Mouse (Mus musculus) embryo, embryonic 9.5 days (tissue): ENCODE results near the gene Gm38431.
"Not testable (repeated sequence)": the region's sequence is repeated elsewhere in the genome, so short reads cannot be mapped to it uniquely, and the experiment has no call there.

Experiments
- DNase-seq: peaks from one replicate; pipeline ENCODE4 v3.0.0-alpha.2; 2017; ENCODE audit errors: extremely low spot score

Gene Gm38431

DNA sequence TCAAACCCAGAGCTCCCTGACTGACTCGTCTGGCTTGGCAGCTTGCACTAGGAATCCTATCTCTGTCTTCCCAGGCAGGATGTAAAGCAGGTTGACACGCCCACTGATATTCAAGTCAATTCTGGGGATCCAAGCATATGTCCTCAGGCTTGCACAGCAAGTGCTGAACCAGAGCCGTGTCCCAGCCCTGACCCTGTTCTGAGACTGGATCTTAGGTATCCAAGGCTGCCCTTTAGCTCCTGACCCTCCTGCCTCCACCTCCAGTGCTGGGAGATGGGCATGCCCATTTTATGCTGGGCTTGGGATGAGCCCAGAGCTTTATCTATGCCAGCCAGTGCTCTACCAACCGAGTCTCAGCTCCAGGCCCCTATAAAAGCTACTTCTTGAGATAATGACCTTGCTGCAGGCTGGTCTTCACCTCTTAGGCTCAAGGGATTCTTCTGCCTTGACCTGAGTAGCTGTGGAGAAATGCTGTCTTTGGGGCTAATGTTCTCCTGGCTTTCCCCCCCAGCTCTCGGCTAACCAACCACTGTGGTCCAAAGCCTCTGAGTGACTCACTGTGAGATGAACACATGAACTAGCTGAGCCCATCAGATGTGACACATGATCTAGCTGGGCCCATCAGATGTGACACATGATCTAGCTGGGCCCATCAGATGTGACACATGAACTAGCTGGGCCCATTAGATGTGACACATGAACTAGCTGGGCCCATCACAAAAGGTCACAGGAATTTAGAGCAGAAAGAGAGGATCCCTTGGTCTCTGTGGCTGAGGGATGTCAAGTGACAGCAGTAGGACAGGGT lies 14.2 kb upstream of the Gm38431 start:
- DNase-seq: no peak

GRCm38 (mm10) chr9:21104814-21105213 lies 13.0 kb upstream of the Gm38431 start:
- no peak for DNase-seq

DNA sequence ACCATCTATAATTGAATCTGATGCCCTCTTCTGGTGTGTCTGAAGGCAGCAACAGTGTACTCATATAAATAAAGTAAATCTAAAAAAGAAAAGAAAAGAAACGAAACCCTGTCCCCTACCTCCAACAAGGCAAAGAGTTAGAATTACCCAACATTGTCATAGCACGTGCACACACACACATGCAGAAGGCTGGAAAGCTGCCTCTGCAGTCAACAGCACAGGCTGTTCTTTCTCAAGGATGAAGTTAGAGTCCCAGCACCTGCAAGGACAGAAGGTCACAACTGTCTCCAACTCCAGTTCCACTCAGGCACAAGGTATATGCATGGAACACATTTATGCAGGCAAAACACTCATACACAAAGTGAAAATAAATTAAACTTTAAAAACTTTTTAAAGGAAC lies 10.3 kb upstream of the Gm38431 start:
- DNase-seq: no peak

DNA sequence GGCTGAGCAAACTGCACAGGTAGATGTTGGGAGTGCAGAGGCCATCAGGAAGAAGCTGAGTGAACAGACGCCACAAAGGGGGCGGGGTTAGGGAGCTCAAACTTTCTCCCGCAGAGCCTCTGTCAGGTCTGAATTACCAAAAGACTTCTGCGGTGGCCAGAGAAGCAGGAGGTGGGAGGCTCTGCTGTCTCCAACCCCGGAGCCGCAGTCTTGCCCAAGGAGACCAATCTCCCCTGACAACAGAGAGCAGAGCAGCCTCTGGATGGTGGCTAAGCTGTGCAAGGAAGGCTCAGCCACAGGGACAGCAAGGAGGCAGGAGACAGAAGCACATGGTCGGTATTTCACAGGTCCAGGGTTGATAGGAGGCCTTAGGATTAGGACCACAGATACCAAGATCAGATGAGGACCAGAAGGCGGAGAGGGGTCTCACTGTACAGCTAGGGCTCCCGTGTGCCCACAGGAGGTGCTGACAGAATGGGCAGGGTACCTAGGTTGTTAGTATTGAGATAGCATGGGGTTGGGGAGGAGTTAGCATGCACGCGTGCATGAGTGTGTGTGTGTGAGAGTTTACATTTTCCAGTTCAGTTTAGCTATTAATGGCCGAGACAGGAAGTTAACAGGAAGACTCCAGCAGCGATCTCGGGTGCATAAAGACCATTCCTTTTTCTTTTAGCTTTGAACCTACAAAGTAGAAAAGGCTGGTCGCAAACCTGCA lies 8.8 kb upstream of the Gm38431 start:
- DNase-seq: peak; percentile 18

GRCm38 (mm10) chr9:21097793-21098192 lies 6.0 kb upstream of the Gm38431 start:
- DNase-seq: no peak

- DNase-seq: no peak
Observed at GRCm38 (mm10) chr9:21095958-21096357, 4.2 kb upstream of the Gm38431 start.

DNA sequence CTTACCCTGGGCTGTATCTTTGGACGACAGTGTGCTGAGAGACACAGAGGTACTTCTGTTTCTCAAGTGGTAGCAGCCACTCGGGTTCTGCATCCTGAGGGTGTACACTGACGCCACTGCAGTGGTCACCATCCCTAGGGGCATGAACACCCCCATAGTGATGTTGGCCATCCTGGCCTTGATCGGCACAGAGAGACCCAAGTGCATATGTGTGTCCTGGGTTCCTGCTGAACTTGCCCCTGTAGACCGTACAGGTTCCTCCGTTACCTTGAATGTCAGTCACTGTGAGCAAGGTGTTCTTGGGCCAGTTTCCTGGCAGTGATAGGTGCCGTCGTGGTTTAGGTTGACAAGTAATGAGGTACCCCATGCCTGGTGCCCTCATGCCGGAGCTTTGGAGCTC lies 1.6 kb upstream of the Gm38431 start:
- no peak for DNase-seq

GRCm38 (mm10) chr9:21090972-21091706 lies 658 bp downstream of the Gm38431 start:
- no peak for DNase-seq

DNA sequence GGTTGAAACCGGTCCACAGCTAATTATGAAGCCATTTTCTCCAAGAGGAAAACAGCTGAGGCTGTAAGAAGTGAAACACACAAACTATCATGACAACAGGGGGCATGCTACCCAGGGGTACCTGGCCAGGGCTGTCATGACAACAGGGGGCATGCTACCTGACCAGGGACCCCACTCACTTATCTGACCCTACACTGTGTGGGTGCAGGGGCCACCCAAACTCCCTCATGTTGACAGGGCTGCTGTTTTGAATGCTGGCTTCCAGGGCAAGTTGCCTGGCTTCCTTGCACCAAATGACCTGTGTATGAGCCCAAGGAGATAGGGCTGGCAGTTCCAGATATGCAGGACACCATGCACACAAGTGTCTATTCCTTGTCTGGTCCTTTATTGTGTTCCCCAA lies 1.3 kb downstream of the Gm38431 start:
- DNase-seq: no peak

- DNase-seq: no peak
Observed at GRCm38 (mm10) chr9:21083324-21083723, 8.5 kb downstream of the Gm38431 start.

GRCm38 (mm10) chr9:21081127-21081526 lies 10.7 kb downstream of the Gm38431 start:
- DNase-seq: no peak

- no peak for DNase-seq
Observed at GRCm38 (mm10) chr9:21075625-21076024, 16.2 kb downstream of the Gm38431 start.

- no peak for DNase-seq
Observed at GRCm38 (mm10) chr9:21074173-21074572, 17.6 kb downstream of the Gm38431 start.

DNA sequence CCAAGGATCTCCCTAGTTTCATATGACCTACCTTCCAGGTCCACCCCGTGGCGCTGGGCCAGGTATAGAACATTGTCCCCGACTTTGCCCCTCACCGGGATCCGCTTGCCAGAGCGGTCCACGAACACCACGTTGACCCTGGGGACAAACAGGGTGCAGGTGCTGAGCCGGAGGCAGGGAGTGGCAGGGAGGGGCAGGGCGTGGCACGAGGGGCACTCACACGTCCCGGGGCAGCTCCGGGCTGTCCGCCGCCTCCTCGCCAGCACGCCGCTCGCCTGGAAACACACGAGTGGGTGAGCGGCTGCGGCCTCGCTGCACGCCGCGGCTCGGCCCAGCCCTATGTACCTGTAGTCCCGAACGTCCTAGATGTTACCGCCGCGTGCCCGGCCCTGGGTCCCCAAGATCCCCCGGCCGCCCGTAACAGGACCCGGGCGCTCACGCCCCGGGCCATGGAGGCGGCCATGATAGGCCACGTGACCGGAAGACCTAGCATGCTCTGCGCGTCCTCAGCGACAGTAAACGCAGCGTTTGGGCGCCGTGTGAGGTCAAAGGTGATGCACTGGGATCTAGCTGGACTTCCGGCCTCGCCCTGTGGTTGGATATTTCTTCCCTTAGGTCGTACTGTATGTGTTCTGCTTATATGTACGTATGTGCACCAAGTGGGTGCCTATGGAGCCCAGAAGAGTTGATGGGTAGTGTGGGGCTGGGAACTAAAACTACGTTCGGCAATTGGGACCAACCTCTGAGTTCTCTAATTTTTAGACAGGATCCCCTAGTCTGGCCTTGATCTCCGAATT lies 18.6 kb downstream of the Gm38431 start, which contains the start of the genes Gm49373 and Fdx1l:
TSS of gene Gm49373 (minus strand) at position 53 of the 797 bp plus-strand sequence.
TSS of gene Fdx1l (minus strand) at position 571 of the 797 bp plus-strand sequence.
- peak; percentile 91 for DNase-seq

DNA sequence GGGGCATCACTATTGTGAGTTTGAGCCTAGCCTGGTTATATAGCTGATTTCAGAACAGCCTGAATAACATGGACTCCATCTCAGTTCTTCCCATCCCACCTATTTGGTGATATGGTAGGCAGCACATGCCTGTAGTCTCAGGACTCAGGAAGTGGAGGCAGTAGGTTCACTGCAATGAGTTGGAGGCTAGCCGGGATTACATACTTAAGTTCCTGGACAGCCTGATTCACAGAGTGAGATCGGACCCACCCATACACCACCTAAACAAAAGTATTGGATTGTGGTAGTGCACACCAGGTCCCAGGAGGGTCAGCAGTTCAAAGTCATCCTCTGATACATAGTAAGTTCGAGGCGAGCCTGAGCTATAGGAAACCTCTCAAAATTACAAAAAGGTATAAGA lies 19.2 kb downstream of the Gm38431 start:
- DNase-seq: no peak

DNA sequence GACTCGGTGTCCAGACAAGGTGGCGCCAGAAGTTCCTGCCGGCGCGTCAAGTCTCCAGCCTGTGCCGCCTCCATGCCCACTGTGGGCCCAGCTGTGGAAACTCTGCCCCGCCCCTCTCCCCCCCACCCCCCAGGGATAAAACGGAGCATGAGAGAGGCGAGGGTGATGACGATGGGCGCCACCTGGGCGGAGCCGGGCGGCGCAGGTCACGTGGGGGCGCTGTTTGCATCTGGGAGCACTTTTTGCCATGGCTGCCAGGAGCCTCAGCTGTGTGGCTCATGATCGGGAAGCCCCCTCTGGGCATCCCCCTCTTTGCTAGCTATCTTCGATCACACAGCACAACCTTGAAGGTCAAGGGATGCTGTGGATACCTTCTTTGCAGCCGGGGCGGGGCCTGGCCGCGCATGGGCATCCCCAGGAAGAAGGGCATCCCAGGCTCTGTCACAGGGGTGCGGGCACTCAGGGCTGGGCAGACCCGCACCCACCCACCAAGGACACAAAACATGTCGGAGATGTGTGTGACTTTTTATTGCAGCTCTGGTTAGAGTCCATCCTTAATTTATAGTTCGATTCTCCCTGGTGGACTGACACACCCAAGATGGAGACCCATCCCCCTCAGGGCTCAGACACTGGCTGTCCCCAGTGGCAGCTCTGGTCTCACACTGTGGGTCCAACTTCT lies 24.7 kb downstream of the Gm38431 start, which contains the start of gene Zglp1:
TSS of gene Zglp1 (minus strand) at position 88 of the 679 bp plus-strand sequence.
- DNase-seq: no peak

DNA sequence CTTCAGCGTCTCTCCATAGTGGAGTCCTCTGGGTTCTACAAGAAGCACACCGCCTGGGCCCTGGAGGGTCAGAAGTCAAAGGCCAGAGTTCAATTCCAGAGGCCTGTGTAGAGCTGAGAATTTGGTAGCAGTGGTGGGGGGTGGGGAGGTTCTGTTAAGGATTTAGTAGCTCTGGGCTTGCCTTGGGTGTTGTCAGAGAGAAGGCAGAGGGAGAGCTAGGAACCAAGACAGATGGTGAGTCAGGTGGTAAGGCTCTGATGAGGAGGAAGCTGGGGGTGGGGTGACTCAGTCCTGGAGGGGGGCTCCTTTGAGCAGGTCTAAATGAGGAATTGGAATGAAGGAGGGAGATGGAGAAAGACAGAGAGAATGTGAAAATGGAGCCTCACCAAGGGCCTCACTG lies 28.9 kb downstream of the Gm38431 start:
- no peak for DNase-seq

DNA sequence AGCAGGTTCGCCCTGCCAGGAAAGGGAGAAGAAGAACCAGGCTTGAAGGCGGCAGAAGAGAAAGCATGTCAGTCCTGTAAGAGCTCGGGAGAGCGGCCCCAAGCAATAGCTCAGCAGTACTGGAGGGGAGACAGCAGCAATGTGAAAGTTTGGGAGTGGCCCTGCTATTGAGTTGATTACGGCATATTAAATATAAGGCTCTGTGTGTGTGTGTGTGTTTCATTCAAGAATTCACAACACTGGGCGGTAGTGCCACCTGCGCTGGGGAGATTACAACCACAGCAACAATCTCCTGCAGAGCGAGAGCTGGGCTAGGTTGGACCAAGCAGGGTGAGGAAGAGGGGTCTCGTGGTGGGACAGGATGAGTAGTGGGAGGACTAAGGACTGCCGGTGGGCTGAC lies 40.2 kb downstream of the Gm38431 start:
- DNase-seq: no peak

GRCm38 (mm10) chr9:21045235-21045634 lies 46.6 kb downstream of the Gm38431 start:
- no peak for DNase-seq

GRCm38 (mm10) chr9:21044785-21045184 lies 47.0 kb downstream of the Gm38431 start:
- not testable (repeated sequence) for DNase-seq

DNA sequence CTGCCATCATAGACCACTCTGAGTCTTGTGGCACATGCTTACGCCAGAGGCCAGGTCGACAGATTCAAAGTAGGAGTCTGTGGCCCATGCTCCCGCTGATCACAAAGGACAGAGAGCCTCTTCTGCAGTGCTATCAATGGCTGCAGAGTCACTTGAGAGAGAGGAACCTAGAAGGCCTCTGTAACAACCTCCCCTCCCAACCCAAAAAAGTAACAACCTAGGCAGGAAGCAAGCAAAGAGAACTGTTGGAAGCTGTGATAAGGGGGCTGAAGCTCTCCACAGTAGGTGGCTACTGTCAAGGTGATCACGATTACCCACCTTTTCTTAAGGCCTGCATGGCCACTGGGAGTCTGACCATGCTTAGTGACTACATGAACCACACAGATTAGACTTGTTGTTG lies 48.2 kb downstream of the Gm38431 start:
- no peak for DNase-seq
